Mouse (Mus musculus): ENCODE results near the gene Cntn4. TPM values are rescaled to one million over a fixed set of nuclear protein-coding genes. Genes with fewer than 3 reads are reported as not detected.

The Cntn4 gene
- polyA plus RNA-seq, 1 experiment from 2014 or later, result 1.0 TPM

- no peaks in the 10 kb centered on the region for H3K4me1 ChIP-seq (ENCODE audit: control insufficient read depth, insufficient read depth, low read length)
- H3K27ac ChIP-seq (replicated peaks; ENCODE audit: low read depth, low read length), result no peak overlapping the region
- DNase-seq (ENCODE audit: low spot score), result no peak
- no peaks in the 10 kb centered on the region for H3K27me3 ChIP-seq (ENCODE audit: control insufficient read depth, insufficient read depth, low read length)
- H3K36me3 ChIP-seq (ENCODE audit: control insufficient read depth, insufficient read depth, low read length), result no peaks in the 10 kb centered on the region
- H3K9ac ChIP-seq (ENCODE audit: low read length), result no peak overlapping the region
- no peak overlapping the region for H3K4me3 ChIP-seq (ENCODE audit: low read depth, low read length)
- H3K9me3 ChIP-seq (ENCODE audit: control insufficient read depth, low read length), result no peaks in the 10 kb centered on the region
- H3K4me2 ChIP-seq (ENCODE audit: low read depth, severe bottlenecking), result no peak overlapping the region
- no peak for ATAC-seq (ENCODE audit: insufficient number of reproducible peaks, low FRiP score, low TSS enrichment, low read depth)
- 85% methylated on average over 4 of the region's 4 CpGs for WGBS
These were observed 1055.1 kb downstream of the Cntn4 start for GRCm38 (mm10) chr6:106732563-106732962.

- Histone ChIP-seq H3K36me3 (ENCODE audit: control insufficient read depth, insufficient read depth, low read length) (no peaks in the 10 kb centered on the region), H3K9ac (ENCODE audit: low read length) (no peak overlapping the region), H3K4me1 (ENCODE audit: control insufficient read depth, insufficient read depth, low read length) (no peaks in the 10 kb centered on the region), H3K4me2 (ENCODE audit: low read depth, severe bottlenecking) (no peak overlapping the region), H3K27me3 (ENCODE audit: control insufficient read depth, insufficient read depth, low read length) (no peaks in the 10 kb centered on the region), H3K4me3 (ENCODE audit: low read depth, low read length) (no peak overlapping the region), H3K27ac (replicated peaks; ENCODE audit: low read depth, low read length) (no peak overlapping the region), H3K9me3 (ENCODE audit: control insufficient read depth, low read length) (no peaks in the 10 kb centered on the region)
- DNase-seq (ENCODE audit: low spot score) (no peak), ATAC-seq (ENCODE audit: insufficient number of reproducible peaks, low FRiP score, low TSS enrichment, low read depth) (no peak)
- 84% methylated on average over 3 of the region's 3 CpGs for WGBS
These were observed 1060.8 kb downstream of the Cntn4 start for GRCm38 (mm10) chr6:106738229-106738628.

- H3K4me3 ChIP-seq (ENCODE audit: low read depth, low read length), result no peak overlapping the region
- DNase-seq (ENCODE audit: low spot score) (no peak), ATAC-seq (ENCODE audit: insufficient number of reproducible peaks, low FRiP score, low TSS enrichment, low read depth) (no peak)
- H3K27ac ChIP-seq (replicated peaks; ENCODE audit: low read depth, low read length), result no peak overlapping the region
- WGBS, result 87% methylated on average over 1 of the region's 1 CpGs
- no peaks in the 10 kb centered on the region for H3K4me1 ChIP-seq (ENCODE audit: control insufficient read depth, insufficient read depth, low read length)
- H3K9ac ChIP-seq (ENCODE audit: low read length), result no peak overlapping the region
- H3K36me3 ChIP-seq (ENCODE audit: control insufficient read depth, insufficient read depth, low read length), result no peaks in the 10 kb centered on the region
- H3K27me3 ChIP-seq (ENCODE audit: control insufficient read depth, insufficient read depth, low read length), result no peaks in the 10 kb centered on the region
- H3K9me3 ChIP-seq (ENCODE audit: control insufficient read depth, low read length), result no peaks in the 10 kb centered on the region
- H3K4me2 ChIP-seq (ENCODE audit: low read depth, severe bottlenecking), result no peak overlapping the region
These were observed 1062.9 kb downstream of the Cntn4 start for GRCm38 (mm10) chr6:106740244-106740825.

- Histone ChIP-seq H3K9ac (ENCODE audit: low read length) (no peak overlapping the region), H3K9me3 (ENCODE audit: control insufficient read depth, low read length) (no peaks in the 10 kb centered on the region), H3K4me2 (ENCODE audit: low read depth, severe bottlenecking) (no peak overlapping the region), H3K36me3 (ENCODE audit: control insufficient read depth, insufficient read depth, low read length) (no peaks in the 10 kb centered on the region), H3K27ac (replicated peaks; ENCODE audit: low read depth, low read length) (no peak overlapping the region), H3K27me3 (ENCODE audit: control insufficient read depth, insufficient read depth, low read length) (no peaks in the 10 kb centered on the region), H3K4me3 (ENCODE audit: low read depth, low read length) (no peak overlapping the region), H3K4me1 (ENCODE audit: control insufficient read depth, insufficient read depth, low read length) (no peaks in the 10 kb centered on the region)
- ATAC-seq (ENCODE audit: insufficient number of reproducible peaks, low FRiP score, low TSS enrichment, low read depth) (no peak), DNase-seq (ENCODE audit: low spot score) (no peak)
- WGBS, result 80% methylated on average over 7 of the region's 7 CpGs
These were observed 1066.2 kb downstream of the Cntn4 start for GRCm38 (mm10) chr6:106743556-106744233.

GRCm38 (mm10) chr6:106745673-106746394 lies 1068.4 kb downstream of the Cntn4 start:
- 46% methylated on average over 7 of the region's 7 CpGs for WGBS
- H3K9me3 ChIP-seq (ENCODE audit: control insufficient read depth, low read length), result no peaks in the 10 kb centered on the region
- no peaks in the 10 kb centered on the region for H3K27me3 ChIP-seq (ENCODE audit: control insufficient read depth, insufficient read depth, low read length)
- DNase-seq (ENCODE audit: low spot score), result no peak
- H3K4me2 ChIP-seq (ENCODE audit: low read depth, severe bottlenecking), result no peak overlapping the region
- no peaks in the 10 kb centered on the region for H3K4me1 ChIP-seq (ENCODE audit: control insufficient read depth, insufficient read depth, low read length)
- no peak overlapping the region for H3K4me3 ChIP-seq (ENCODE audit: low read depth, low read length)
- no peak overlapping the region for H3K9ac ChIP-seq (ENCODE audit: low read length)
- no peaks in the 10 kb centered on the region for H3K36me3 ChIP-seq (ENCODE audit: control insufficient read depth, insufficient read depth, low read length)
- no peak for ATAC-seq (ENCODE audit: insufficient number of reproducible peaks, low FRiP score, low TSS enrichment, low read depth)
- H3K27ac ChIP-seq (replicated peaks; ENCODE audit: low read depth, low read length), result no peak overlapping the region

GRCm38 (mm10) chr6:106747251-106747650 lies 1069.8 kb downstream of the Cntn4 start:
- DNase-seq (ENCODE audit: low spot score), result no peak
- Histone ChIP-seq H3K4me1 (ENCODE audit: control insufficient read depth, insufficient read depth, low read length) (no peaks in the 10 kb centered on the region), H3K9ac (ENCODE audit: low read length) (no peak overlapping the region), H3K9me3 (ENCODE audit: control insufficient read depth, low read length) (no peaks in the 10 kb centered on the region), H3K27ac (replicated peaks; ENCODE audit: low read depth, low read length) (no peak overlapping the region), H3K4me3 (ENCODE audit: low read depth, low read length) (no peak overlapping the region), H3K4me2 (ENCODE audit: low read depth, severe bottlenecking) (no peak overlapping the region), H3K36me3 (ENCODE audit: control insufficient read depth, insufficient read depth, low read length) (no peaks in the 10 kb centered on the region), H3K27me3 (ENCODE audit: control insufficient read depth, insufficient read depth, low read length) (no peaks in the 10 kb centered on the region)
- 91% methylated on average over 5 of the region's 5 CpGs for WGBS
- no peak for ATAC-seq (ENCODE audit: insufficient number of reproducible peaks, low FRiP score, low TSS enrichment, low read depth)

- H3K36me3 ChIP-seq (ENCODE audit: control insufficient read depth, insufficient read depth, low read length), result no peaks in the 10 kb centered on the region
- no peak overlapping the region for H3K27ac ChIP-seq (replicated peaks; ENCODE audit: low read depth, low read length)
- no peaks in the 10 kb centered on the region for H3K27me3 ChIP-seq (ENCODE audit: control insufficient read depth, insufficient read depth, low read length)
- H3K9ac ChIP-seq (ENCODE audit: low read length), result no peak overlapping the region
- H3K4me2 ChIP-seq (ENCODE audit: low read depth, severe bottlenecking), result no peak overlapping the region
- H3K4me1 ChIP-seq (ENCODE audit: control insufficient read depth, insufficient read depth, low read length), result no peaks in the 10 kb centered on the region
- no peak overlapping the region for H3K4me3 ChIP-seq (ENCODE audit: low read depth, low read length)
- WGBS, result 84% methylated on average over 3 of the region's 3 CpGs
- ATAC-seq (ENCODE audit: insufficient number of reproducible peaks, low FRiP score, low TSS enrichment, low read depth) (no peak), DNase-seq (ENCODE audit: low spot score) (no peak)
- H3K9me3 ChIP-seq (ENCODE audit: control insufficient read depth, low read length), result no peaks in the 10 kb centered on the region
These were observed 1070.3 kb downstream of the Cntn4 start for GRCm38 (mm10) chr6:106747804-106748203.
